Mouse (Mus musculus): ENCODE data around the gene Syt9. TPM values are rescaled to one million over a fixed set of nuclear protein-coding genes. Genes with fewer than 3 reads are reported as not detected.
A peak's percentile ranks its signal among the peaks of the same experiment; 100 is the strongest.

The Syt9 gene
- total and polyA plus RNA-seq, 2 experiments from 2014 or later: 14.2 to 35.2 TPM

GRCm38 (mm10) chr7:107574276-107574675, 203.7 kb downstream of the Syt9 start:
- Histone ChIP-seq H3K9me3 (ENCODE audit: low read length) (no peaks in the 10 kb centered on the region), H3K27ac (ENCODE audit: low read depth, low read length) (no peak overlapping the region), H3K4me3 (ENCODE audit: low read depth, low read length) (no peak overlapping the region), H3K4me2 (ENCODE audit: low read depth, low read length, poor library complexity, severe bottlenecking) (no peak overlapping the region), H3K4me1 (ENCODE audit: insufficient read depth, low read length) (no peaks in the 10 kb centered on the region), H3K36me3 (ENCODE audit: insufficient read depth, low read length) (no peaks in the 10 kb centered on the region), H3K27me3 (ENCODE audit: insufficient read depth, low read length) (no peaks in the 10 kb centered on the region), H3K9ac (replicated peaks; ENCODE audit: low read length, poor library complexity, severe bottlenecking) (no peak overlapping the region)
- no peak for TF ChIP-seq CTCF (IDR thresholded peaks at IDR 0.05)
- ATAC-seq (ENCODE audit: low FRiP score) (no peak), DNase-seq (ENCODE audit: low spot score) (no peak)
- WGBS: 68% methylated on average over 3 of the region's 3 CpGs

DNA sequence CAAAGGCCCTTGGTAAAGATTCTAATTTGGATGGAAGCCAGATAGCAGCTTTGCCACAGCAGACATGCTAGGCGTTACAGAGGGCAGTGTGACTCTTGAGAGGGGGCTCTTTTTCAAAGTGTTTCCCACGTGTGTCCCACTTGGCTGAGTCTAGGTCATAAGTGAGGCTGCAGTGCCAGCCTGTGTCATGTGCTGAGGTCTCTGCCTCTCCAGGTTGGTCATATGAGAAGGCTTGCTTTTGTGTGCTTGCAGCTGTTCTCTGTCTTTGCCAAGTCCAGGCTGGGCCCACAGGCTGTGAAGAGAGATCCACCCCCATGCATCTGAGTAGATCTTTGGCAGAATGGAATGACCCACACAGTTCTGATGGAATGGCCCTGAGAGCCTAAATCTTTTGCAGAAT, 222.1 kb downstream of the Syt9 start:
- no peak overlapping the region for H3K4me2 ChIP-seq (ENCODE audit: low read depth, low read length, poor library complexity, severe bottlenecking)
- no peaks in the 10 kb centered on the region for H3K27me3 ChIP-seq (ENCODE audit: insufficient read depth, low read length)
- no peak overlapping the region for H3K4me3 ChIP-seq (ENCODE audit: low read depth, low read length)
- ATAC-seq (ENCODE audit: low FRiP score): no peak
- peak; percentile 63 for DNase-seq (ENCODE audit: low spot score)
- 34% methylated on average over 2 of the region's 2 CpGs for WGBS
- no peaks in the 10 kb centered on the region for H3K36me3 ChIP-seq (ENCODE audit: insufficient read depth, low read length)
- H3K9me3 ChIP-seq (ENCODE audit: low read length): no peaks in the 10 kb centered on the region
- no peaks in the 10 kb centered on the region for H3K4me1 ChIP-seq (ENCODE audit: insufficient read depth, low read length)
- H3K9ac ChIP-seq (replicated peaks; ENCODE audit: low read length, poor library complexity, severe bottlenecking): no peak overlapping the region
- H3K27ac ChIP-seq (ENCODE audit: low read depth, low read length): no peak overlapping the region
- TF ChIP-seq CTCF (IDR thresholded peaks at IDR 0.05): no peak

DNA sequence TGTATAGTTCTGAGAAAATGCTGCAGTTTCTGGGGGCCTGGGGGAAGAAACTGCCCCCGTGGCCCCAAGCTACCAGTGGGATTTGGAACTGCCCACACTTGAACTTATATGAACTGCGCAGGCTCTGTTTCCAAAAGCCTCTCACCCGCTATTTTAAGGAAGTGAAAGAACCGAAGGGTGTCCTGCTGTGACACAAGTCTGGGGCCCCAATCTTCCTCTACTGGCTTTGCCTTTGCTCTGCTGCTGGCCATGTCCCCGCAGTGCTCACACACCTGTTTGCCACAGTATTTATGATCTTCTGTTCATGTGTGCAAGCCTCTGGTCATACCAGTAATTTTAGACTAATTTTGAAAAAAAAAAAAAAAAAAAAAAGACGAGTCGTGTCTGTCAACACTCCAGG, 223.4 kb downstream of the Syt9 start:
- peak overlapping the region; percentile 63; the same call in 1 of the 2 replicates for H3K4me3 ChIP-seq (ENCODE audit: low read depth, low read length)
- ATAC-seq (ENCODE audit: low FRiP score): no peak
- 32% methylated on average over 7 of the region's 7 CpGs for WGBS

GRCm38 (mm10) chr7:107594325-107594856, 223.9 kb downstream of the Syt9 start:
- ATAC-seq (ENCODE audit: low FRiP score) (peak; percentile 71), DNase-seq (ENCODE audit: low spot score) (peak; percentile 58)
- peak overlapping the region; percentile 87 for H3K4me2 ChIP-seq (ENCODE audit: low read depth, low read length, poor library complexity, severe bottlenecking)
- H3K36me3 ChIP-seq (ENCODE audit: insufficient read depth, low read length): no peaks in the 10 kb centered on the region
- TF ChIP-seq CTCF (IDR thresholded peaks at IDR 0.05): peak; percentile 81
- no peaks in the 10 kb centered on the region for H3K9me3 ChIP-seq (ENCODE audit: low read length)
- H3K4me3 ChIP-seq (ENCODE audit: low read depth, low read length): peak overlapping the region; percentile 63
- WGBS: 1% methylated on average over 16 of the region's 16 CpGs
- no peaks in the 10 kb centered on the region for H3K27me3 ChIP-seq (ENCODE audit: insufficient read depth, low read length)
- no peak overlapping the region for H3K27ac ChIP-seq (ENCODE audit: low read depth, low read length)
- H3K4me1 ChIP-seq (ENCODE audit: insufficient read depth, low read length): no peaks in the 10 kb centered on the region
- H3K9ac ChIP-seq (replicated peaks; ENCODE audit: low read length, poor library complexity, severe bottlenecking): peak overlapping the region; percentile 47

More for the DNA sequence above, 223.4 kb downstream of the Syt9 start:
- TF ChIP-seq CTCF (IDR thresholded peaks at IDR 0.05): no peak
- Histone ChIP-seq H3K4me2 (ENCODE audit: low read depth, low read length, poor library complexity, severe bottlenecking) (peak overlapping the region; percentile 87), H3K9me3 (ENCODE audit: low read length) (no peaks in the 10 kb centered on the region), H3K27me3 (ENCODE audit: insufficient read depth, low read length) (no peaks in the 10 kb centered on the region), H3K9ac (replicated peaks; ENCODE audit: low read length, poor library complexity, severe bottlenecking) (no peak overlapping the region), H3K27ac (ENCODE audit: low read depth, low read length) (no peak overlapping the region), H3K4me1 (ENCODE audit: insufficient read depth, low read length) (no peaks in the 10 kb centered on the region), H3K36me3 (ENCODE audit: insufficient read depth, low read length) (no peaks in the 10 kb centered on the region)
- no peak for DNase-seq (ENCODE audit: low spot score)

DNA sequence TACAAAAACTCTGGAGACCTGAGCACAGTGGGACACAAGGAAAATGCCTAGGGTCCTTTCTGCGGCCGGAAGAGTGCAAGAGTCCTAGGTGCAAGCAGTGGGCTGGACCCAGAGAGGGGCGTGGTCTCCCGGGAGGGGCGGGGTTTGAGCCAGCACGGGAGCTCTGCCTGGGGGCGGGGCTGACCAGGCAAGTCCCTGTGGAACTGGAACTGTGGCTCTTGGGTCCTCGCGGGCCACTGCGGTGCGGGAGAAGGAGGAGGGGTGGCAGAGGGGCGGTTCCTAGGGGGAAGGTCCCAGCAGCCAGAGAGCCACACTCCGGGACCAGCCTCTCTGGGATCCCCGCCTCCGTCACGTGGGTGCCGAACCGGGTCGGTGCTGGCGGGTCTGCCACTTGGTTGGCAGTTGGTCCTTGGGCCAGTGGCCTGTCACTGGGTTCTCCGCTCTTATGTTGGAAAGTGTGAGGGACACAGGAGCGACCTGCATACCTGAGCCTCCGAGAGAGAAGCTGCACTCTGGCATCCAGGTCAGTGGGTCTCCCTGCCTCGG, 224.4 kb downstream of the Syt9 start, which contains the start of gene Ppfibp2:
Gene Ppfibp2, plus strand, starts transcription at position 351 of the 546 bp plus-strand sequence.
- no peaks in the 10 kb centered on the region for H3K27me3 ChIP-seq (ENCODE audit: insufficient read depth, low read length)
- under 1% methylated on average over 22 of the region's 24 CpGs for WGBS
- peak; percentile 64 for DNase-seq (ENCODE audit: low spot score)
- no peaks in the 10 kb centered on the region for H3K36me3 ChIP-seq (ENCODE audit: insufficient read depth, low read length)
- H3K4me1 ChIP-seq (ENCODE audit: insufficient read depth, low read length): no peaks in the 10 kb centered on the region
- ATAC-seq (ENCODE audit: low FRiP score): peak; percentile 87
- H3K4me3 ChIP-seq (ENCODE audit: low read depth, low read length): peak within 1 kb of the TSS; percentile 63
- no peaks in the 10 kb centered on the region for H3K9me3 ChIP-seq (ENCODE audit: low read length)
- no peak for TF ChIP-seq CTCF (IDR thresholded peaks at IDR 0.05)
- peak within 1 kb of the TSS; percentile 87 for H3K4me2 ChIP-seq (ENCODE audit: low read depth, low read length, poor library complexity, severe bottlenecking)
- H3K9ac ChIP-seq (replicated peaks; ENCODE audit: low read length, poor library complexity, severe bottlenecking): peak within 1 kb of the TSS; percentile 47
- no peak within 1 kb of the TSS for H3K27ac ChIP-seq (ENCODE audit: low read depth, low read length)

DNA sequence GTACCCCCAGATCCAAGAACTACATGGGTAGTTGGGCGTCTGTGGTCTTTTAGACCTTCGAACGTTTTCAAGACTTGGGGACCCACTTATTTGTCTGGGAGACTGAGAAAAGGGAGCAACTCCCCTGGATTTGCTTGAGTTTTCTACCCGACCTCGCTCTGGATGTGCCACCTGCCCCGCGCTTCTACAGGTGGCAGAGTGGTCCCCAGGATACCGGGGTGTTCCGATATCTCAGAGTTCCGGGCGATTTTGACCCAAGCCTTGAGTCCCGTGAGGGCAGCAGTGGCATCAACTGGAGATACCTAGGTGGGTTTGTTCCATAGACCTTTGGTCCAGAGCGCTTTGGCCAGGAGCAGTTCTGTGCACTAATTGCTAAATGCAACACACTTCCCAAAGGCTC, 224.9 kb downstream of the Syt9 start:
- H3K9me3 ChIP-seq (ENCODE audit: low read length): no peaks in the 10 kb centered on the region
- H3K27ac ChIP-seq (ENCODE audit: low read depth, low read length): no peak overlapping the region
- no peak for TF ChIP-seq CTCF (IDR thresholded peaks at IDR 0.05)
- H3K4me3 ChIP-seq (ENCODE audit: low read depth, low read length): peak overlapping the region; percentile 63
- peak overlapping the region; percentile 47; the same call in 1 of the 2 replicates for H3K9ac ChIP-seq (replicated peaks; ENCODE audit: low read length, poor library complexity, severe bottlenecking)
- no peaks in the 10 kb centered on the region for H3K36me3 ChIP-seq (ENCODE audit: insufficient read depth, low read length)
- H3K27me3 ChIP-seq (ENCODE audit: insufficient read depth, low read length): no peaks in the 10 kb centered on the region
- 16% methylated on average over 13 of the region's 13 CpGs for WGBS
- DNase-seq (ENCODE audit: low spot score) (no peak), ATAC-seq (ENCODE audit: low FRiP score) (no peak)
- peak overlapping the region; percentile 87 for H3K4me2 ChIP-seq (ENCODE audit: low read depth, low read length, poor library complexity, severe bottlenecking)
- no peaks in the 10 kb centered on the region for H3K4me1 ChIP-seq (ENCODE audit: insufficient read depth, low read length)

Measured in midbrain, postnatal 0 days (tissue).